ENCODE assay signal across 11 mouse cellular contexts in the genomic region with DNA sequence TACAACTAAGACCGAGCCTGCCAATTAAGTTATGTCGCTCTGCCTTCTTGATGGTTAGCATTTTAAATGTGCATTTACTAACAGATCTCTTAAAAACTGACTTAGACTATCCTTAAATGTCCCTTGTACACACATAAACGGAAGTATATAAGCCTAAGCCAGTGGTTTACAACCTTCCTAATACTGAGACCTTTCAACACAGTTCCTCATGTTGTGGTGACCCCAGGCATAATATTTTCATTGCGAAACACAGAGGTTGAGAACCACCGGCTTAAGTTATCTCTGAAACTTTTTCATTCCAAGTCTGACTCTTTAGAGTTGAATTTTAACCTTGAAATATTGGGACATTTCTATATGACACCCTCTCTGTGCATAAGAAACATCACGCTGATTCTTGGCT.
"Had no signal": no experiment of that assay in that cellular context is flagged by ENCODE, and none has a peak within 500 bp of the region (broad histone marks: within the 10 kb centered on the region; RNA-seq: fewer than 3 reads in every experiment).

No protein-coding gene starts in this region.

- H3K9me3 ChIP-seq: kidney, embryonic 15.5 days; limb, embryonic 15.5 days; liver, embryonic 12.5 days; midbrain, embryonic 12.5 days had no signal

- H3K9ac ChIP-seq: kidney, embryonic 15.5 days; liver, embryonic 12.5 days had no signal

- H3K27me3 ChIP-seq: kidney, embryonic 15.5 days; limb, embryonic 15.5 days had no signal

- H3K36me3 ChIP-seq: kidney, embryonic 15.5 days; limb, embryonic 15.5 days; liver, embryonic 12.5 days; midbrain, embryonic 12.5 days had no signal

- H3K27ac ChIP-seq: kidney, embryonic 15.5 days; limb, embryonic 15.5 days; liver, embryonic 12.5 days had no signal

- DNase-seq: kidney, adult 2 months; kidney, postnatal 14 days; lung, embryonic 14.5 days; lung, postnatal 10 days; lung, postnatal 4 days; right cerebral cortex, adult 18-20 months; thymus, postnatal 4 days had no signal

- ATAC-seq: liver, embryonic 12.5 days had no signal
